Mouse (Mus musculus): ENCODE data around the gene Ism2.

GRCm38 (mm10) chr12:87260562-87260961, 38.9 kb downstream of the Ism2 start:
- no peak for TF ChIP-seq CTCF (IDR thresholded peaks at IDR 0.05; ENCODE audit: low read depth)
- TF ChIP-seq EP300 (IDR thresholded peaks at IDR 0.05; ENCODE audit: low read depth), result no peak
